Mouse (Mus musculus) heart, embryonic 13.5 days (tissue): ENCODE measurements at regions not wholly inside any gene's neighbourhood (a gene's known extent, or its start where the extent isn't known, plus 50 kb on each side); places are given as distances from the start of the nearest gene placed in this dataset.

ENCODE experiments used
- ATAC-seq: fragments of 200-750 bp; cut with Nextera tagmentation; 2 replicates; pipeline ENCODE4 v1.8.0; 2017; ENCODE audit warnings: moderate TSS enrichment; ENCODE audit not compliant: insufficient number of reproducible peaks, low FRiP score, low TSS enrichment; ENCODE audit errors: extremely low read depth
- H3K27ac ChIP-seq: fragments of 300-500 bp; sonication (generic); replicated peaks from 2 replicates; pipeline ENCODE4 v1.5.1; 2015; ENCODE audit warnings: moderate library complexity, mild to moderate bottlenecking, inconsistent platforms
- H3K27me3 ChIP-seq: fragments of 300-500 bp; sonication (generic); replicated peaks from 2 replicates; pipeline ENCODE4 v1.6.1; 2015; ENCODE audit warnings: mild to moderate bottlenecking, inconsistent platforms
- H3K36me3 ChIP-seq: fragments of 300-500 bp; sonication (generic); 2 replicates; pipeline ENCODE4 v1.6.1; 2015; ENCODE audit warnings: mild to moderate bottlenecking, inconsistent platforms
- H3K4me1 ChIP-seq: fragments of 300-500 bp; sonication (generic); 2 replicates; pipeline ENCODE4 v1.6.1; 2015; ENCODE audit warnings: inconsistent platforms
- H3K4me2 ChIP-seq: fragments of 300-500 bp; sonication (generic); 2 replicates; pipeline ENCODE4 v1.6.1; 2015; ENCODE audit warnings: inconsistent platforms, mild to moderate bottlenecking, moderate library complexity
- H3K4me3 ChIP-seq: fragments of 300-500 bp; sonication (generic); 2 replicates; pipeline ENCODE4 v1.5.1; 2015; ENCODE audit warnings: moderate library complexity, mild to moderate bottlenecking, inconsistent platforms
- H3K9ac ChIP-seq: fragments of 300-500 bp; sonication (generic); 2 replicates; pipeline ENCODE4 v1.6.1; 2015; ENCODE audit warnings: inconsistent platforms, mild to moderate bottlenecking, moderate library complexity
- H3K9me3 ChIP-seq: fragments of 300-500 bp; sonication (generic); 2 replicates; pipeline ENCODE4 v1.6.1; 2016; ENCODE audit warnings: inconsistent platforms
- WGBS: fragments of 180-500 bp; shearing (Covaris S2); methylation state at CpG from one replicate; pipeline ENCODE4 v1.1.7; 2015; ENCODE audit warnings: mixed read lengths; 5-methylcytosine and 5-hydroxymethylcytosine counted together

DNA sequence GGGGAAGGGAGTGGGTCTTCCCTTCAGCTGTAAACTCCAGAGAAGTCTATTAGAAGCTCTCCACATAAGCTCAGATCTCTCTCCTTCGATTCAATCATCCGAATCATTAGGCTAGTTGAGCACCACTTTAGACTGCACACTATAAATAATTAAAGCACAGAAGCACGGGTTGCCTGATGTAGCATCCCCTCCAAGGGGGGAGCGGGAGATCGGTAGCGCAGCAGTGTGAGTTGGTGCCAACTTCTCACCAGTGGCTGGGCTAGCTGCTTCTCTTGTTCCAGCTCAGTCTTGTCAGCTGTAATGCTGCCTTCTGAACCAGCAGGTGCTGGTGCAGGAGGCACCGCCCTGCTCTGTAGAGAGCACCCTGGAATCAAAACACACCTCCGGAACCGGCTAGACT is 78.6 kb downstream of the A830031A19Rik start:
- WGBS, result 78% methylated on average over 9 of the region's 9 CpGs
- no peak overlapping the region for H3K9ac ChIP-seq
- H3K27me3 ChIP-seq, result no peaks in the 10 kb centered on the region
- no peaks in the 10 kb centered on the region for H3K4me1 ChIP-seq
- no peak overlapping the region for H3K4me3 ChIP-seq
- ATAC-seq, result no peak
- no peaks in the 10 kb centered on the region for H3K36me3 ChIP-seq
- H3K27ac ChIP-seq, result no peak overlapping the region
- no peak overlapping the region for H3K4me2 ChIP-seq
- no peaks in the 10 kb centered on the region for H3K9me3 ChIP-seq

DNA sequence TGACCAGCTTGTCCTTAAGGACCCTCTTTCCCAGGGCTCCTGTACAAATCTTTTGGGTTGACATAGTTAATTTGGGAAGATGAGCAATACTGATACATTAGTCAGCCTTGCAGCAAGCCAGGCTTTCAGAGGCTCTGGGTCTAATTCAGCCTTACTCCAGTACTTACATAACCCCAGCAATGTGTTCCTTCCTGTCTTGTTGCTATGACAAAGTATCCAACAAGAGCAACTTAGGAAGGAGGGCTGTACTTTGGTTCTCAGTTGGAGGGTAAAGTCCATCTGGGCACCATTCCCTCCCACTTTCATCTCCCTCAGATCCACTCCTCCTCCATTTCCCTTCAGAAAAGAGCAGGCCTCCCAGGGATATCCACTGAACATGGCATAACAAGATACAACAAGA is 80.7 kb downstream of the A830031A19Rik start:
- H3K27me3 ChIP-seq, result no peaks in the 10 kb centered on the region
- no peaks in the 10 kb centered on the region for H3K9me3 ChIP-seq

DNA sequence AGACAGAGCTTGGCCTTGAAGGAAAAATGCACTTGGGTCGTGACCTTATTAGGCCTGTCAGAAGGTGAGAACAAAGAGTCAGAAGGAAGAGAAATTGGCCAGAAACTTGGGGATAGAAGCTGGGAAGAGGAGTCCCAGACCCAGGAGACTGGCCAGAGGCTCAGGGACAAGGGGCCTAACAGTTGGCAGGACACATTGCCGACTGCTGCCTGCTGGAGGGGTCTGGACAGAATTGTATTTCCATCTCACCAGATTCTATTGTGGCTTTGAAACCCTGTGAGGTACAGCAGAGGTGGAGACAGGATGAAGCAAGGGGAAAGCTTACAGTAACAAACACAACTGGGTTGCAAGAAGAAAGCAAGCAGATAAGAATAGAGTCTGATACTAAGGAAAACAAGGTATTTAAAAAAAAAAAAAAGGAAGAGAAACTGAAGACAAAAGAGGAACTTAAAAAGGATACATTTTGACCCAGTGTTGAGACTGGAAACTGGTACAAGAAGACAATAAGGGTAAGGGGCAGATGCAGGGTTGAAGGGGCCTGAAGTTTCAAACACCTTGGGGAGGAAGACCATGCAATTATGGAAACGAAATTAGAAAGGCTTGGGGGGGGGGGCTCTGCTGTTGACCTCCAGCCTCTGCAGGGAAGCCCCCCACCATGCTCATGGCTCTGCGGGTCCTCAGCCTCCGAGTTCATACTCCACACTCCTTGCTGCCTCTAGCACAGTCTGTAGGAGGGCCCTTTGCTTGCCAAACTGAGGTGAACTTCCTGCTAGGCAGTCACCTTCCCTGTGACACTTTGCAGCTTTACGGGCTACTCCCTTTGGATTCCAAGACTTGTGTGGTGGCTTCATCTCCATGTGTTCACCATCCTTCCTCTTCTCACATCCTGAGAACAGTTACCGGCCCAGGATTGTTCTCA is 87.1 kb downstream of the A830031A19Rik start:
- H3K4me2 ChIP-seq, result no peak overlapping the region
- H3K27me3 ChIP-seq, result no peaks in the 10 kb centered on the region
- ATAC-seq, result no peak
- WGBS, result 53% methylated on average over 7 of the region's 7 CpGs
- 0 out of 2 replicates have a peak, but pooled peaks cover 3% of the 10 kb centered on the region for H3K4me1 ChIP-seq
- no peak overlapping the region for H3K27ac ChIP-seq
- no peaks in the 10 kb centered on the region for H3K9me3 ChIP-seq
- no peak overlapping the region for H3K4me3 ChIP-seq
- no peaks in the 10 kb centered on the region for H3K36me3 ChIP-seq
- H3K9ac ChIP-seq, result no peak overlapping the region

More for the DNA sequence above, 80.7 kb downstream of the A830031A19Rik start:
- Histone ChIP-seq H3K36me3 (no peaks in the 10 kb centered on the region), H3K27ac (no peak overlapping the region), H3K4me2 (no peak overlapping the region), H3K4me1 (no peaks in the 10 kb centered on the region), H3K4me3 (no peak overlapping the region), H3K9ac (no peak overlapping the region)
- ATAC-seq, result no peak

DNA sequence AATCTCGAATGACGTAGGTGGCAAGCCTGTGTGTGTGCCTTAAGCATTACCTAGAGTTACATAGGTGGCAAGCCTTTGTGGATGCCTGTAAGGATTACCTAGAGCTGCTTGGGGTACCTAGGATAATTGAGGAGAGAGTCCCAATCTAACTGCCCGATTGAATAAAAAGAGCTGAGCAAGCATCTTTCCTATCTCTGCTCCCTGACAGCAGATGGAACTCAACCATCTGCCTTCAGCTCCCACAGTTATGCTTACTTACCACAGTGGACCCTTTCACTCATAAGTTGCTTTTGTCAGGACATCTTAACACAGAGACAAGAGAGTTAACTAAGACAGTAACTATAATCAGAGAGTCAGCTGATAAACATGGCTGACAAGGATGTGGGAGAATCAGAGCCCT is 89.6 kb downstream of the A830031A19Rik start:
- Histone ChIP-seq H3K4me2 (no peak overlapping the region), H3K4me3 (no peak overlapping the region), H3K9me3 (no peaks in the 10 kb centered on the region), H3K4me1 (0 out of 2 replicates have a peak, but pooled peaks cover 3% of the 10 kb centered on the region), H3K9ac (no peak overlapping the region), H3K36me3 (no peaks in the 10 kb centered on the region), H3K27ac (no peak overlapping the region), H3K27me3 (no peaks in the 10 kb centered on the region)
- ATAC-seq, result no peak
- 74% methylated on average over 3 of the region's 3 CpGs for WGBS

- no peak for ATAC-seq
Measured at GRCm38 (mm10) chr11:23979332-23979731, 84.3 kb upstream of the Papolg start.

GRCm38 (mm10) chr11:23978300-23978699 is 83.2 kb upstream of the Papolg start:
- Histone ChIP-seq H3K27me3 (no peaks in the 10 kb centered on the region), H3K4me2 (no peak overlapping the region), H3K27ac (no peak overlapping the region), H3K9me3 (no peaks in the 10 kb centered on the region), H3K4me1 (0 out of 2 replicates have a peak, but pooled peaks cover 7% of the 10 kb centered on the region), H3K36me3 (no peaks in the 10 kb centered on the region), H3K9ac (no peak overlapping the region), H3K4me3 (no peak overlapping the region)
- WGBS, result 54% methylated on average over 5 of the region's 5 CpGs
- ATAC-seq, result no peak

More at GRCm38 (mm10) chr11:23979332-23979731, 84.3 kb upstream of the Papolg start:
- Histone ChIP-seq H3K9ac (no peak overlapping the region), H3K27ac (no peak overlapping the region), H3K9me3 (no peaks in the 10 kb centered on the region), H3K4me1 (0 out of 2 replicates have a peak, but pooled peaks cover 7% of the 10 kb centered on the region), H3K4me3 (no peak overlapping the region), H3K27me3 (no peaks in the 10 kb centered on the region), H3K36me3 (no peaks in the 10 kb centered on the region), H3K4me2 (no peak overlapping the region)
- WGBS, result 10% methylated on average over 5 of the region's 5 CpGs

DNA sequence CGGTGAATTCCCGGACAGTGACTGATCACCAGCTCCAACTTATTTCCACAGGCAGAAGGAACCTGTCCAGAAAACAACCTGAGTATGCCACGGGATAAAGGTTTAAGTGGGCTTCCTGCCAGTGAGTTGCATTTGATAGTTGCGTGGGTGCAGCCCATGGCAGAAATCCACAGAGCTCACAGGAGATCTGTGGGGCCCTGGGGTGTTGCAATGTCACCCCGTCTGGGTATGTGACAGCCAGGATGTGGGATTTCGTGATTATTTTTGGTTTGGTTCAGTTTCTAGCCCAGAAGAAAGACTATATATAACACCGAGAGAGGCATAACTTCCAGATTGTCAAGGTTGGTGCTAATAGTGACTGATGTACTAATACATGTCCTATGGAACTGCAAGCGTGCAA is 82.0 kb upstream of the Papolg start:
- Histone ChIP-seq H3K4me3 (no peak overlapping the region), H3K9me3 (no peaks in the 10 kb centered on the region), H3K9ac (no peak overlapping the region), H3K4me1 (0 out of 2 replicates have a peak, but pooled peaks cover 4% of the 10 kb centered on the region), H3K27me3 (no peaks in the 10 kb centered on the region), H3K36me3 (no peaks in the 10 kb centered on the region), H3K4me2 (no peak overlapping the region), H3K27ac (no peak overlapping the region)
- WGBS, result 64% methylated on average over 8 of the region's 8 CpGs
- no peak for ATAC-seq

GRCm38 (mm10) chr11:23954323-23954722 is 59.3 kb upstream of the Papolg start:
- peak overlapping the region; percentile 32 for H3K4me3 ChIP-seq
- ATAC-seq, result no peak
- H3K9me3 ChIP-seq, result no peaks in the 10 kb centered on the region
- peak overlapping the region; percentile 66 for H3K9ac ChIP-seq
- 3% methylated on average over 4 of the region's 4 CpGs for WGBS
- H3K36me3 ChIP-seq, result no peaks in the 10 kb centered on the region
- peak overlapping the region; percentile 58 for H3K4me2 ChIP-seq
- H3K27ac ChIP-seq, result no peak overlapping the region
- H3K27me3 ChIP-seq, result no peaks in the 10 kb centered on the region
- H3K4me1 ChIP-seq, result 0 out of 2 replicates have a peak, but pooled peaks cover 4% of the 10 kb centered on the region

DNA sequence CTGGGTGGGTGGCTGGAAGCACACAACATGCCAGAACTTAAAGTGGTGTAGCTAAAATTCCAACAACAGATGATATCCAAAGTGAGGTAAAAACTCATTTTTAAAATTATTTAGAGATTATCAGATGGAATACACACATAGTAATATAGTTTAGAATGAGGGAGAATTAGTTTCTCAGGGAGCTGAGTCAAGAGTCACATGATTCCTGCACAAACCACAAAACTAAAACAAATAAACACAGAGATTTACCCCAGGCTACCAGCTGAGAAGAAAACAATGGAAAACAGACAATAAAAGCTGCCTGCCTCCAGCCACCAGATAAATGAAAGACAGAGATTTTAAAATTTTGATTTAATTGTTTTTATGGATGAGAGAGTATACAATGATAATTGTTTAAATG is 50.9 kb upstream of the Papolg start:
- H3K4me3 ChIP-seq, result no peak overlapping the region
- H3K36me3 ChIP-seq, result no peaks in the 10 kb centered on the region
- no peak overlapping the region for H3K4me2 ChIP-seq
- ATAC-seq, result no peak
- H3K27ac ChIP-seq, result no peak overlapping the region
- no peaks in the 10 kb centered on the region for H3K27me3 ChIP-seq
- no peaks in the 10 kb centered on the region for H3K4me1 ChIP-seq
- H3K9me3 ChIP-seq, result 0 out of 2 replicates have a peak, but pooled peaks cover 2% of the 10 kb centered on the region
- no peak overlapping the region for H3K9ac ChIP-seq
